Mouse (Mus musculus) limb, embryonic 13.5 days (tissue): ENCODE measurements at regions not wholly inside any gene's neighbourhood (a gene's known extent, or its start where the extent isn't known, plus 50 kb on each side); places are given as distances from the start of the nearest gene placed in this dataset.

Source experiments
- ATAC-seq: fragments of 200-750 bp; cut with Nextera tagmentation; 2 replicates; pipeline ENCODE4 v1.8.0; 2017; ENCODE audit warnings: low read depth, moderate number of reproducible peaks, moderate TSS enrichment; ENCODE audit not compliant: low FRiP score
- H3K27ac ChIP-seq: fragments of 300-500 bp; sonication (generic); 2 replicates; pipeline ENCODE4 v1.5.1; 2015; ENCODE audit warnings: inconsistent platforms, mild to moderate bottlenecking, moderate library complexity
- H3K27me3 ChIP-seq: fragments of 300-500 bp; sonication (generic); 2 replicates; pipeline ENCODE4 v1.6.1; 2015; ENCODE audit warnings: mild to moderate bottlenecking, inconsistent platforms
- H3K36me3 ChIP-seq: fragments of 300-500 bp; sonication (generic); 2 replicates; pipeline ENCODE4 v1.6.1; 2015; ENCODE audit warnings: inconsistent platforms, mild to moderate bottlenecking, moderate library complexity
- H3K4me1 ChIP-seq: fragments of 300-500 bp; sonication (generic); 2 replicates; pipeline ENCODE4 v1.6.1; 2015; ENCODE audit warnings: inconsistent platforms
- H3K4me2 ChIP-seq: fragments of 300-500 bp; sonication (generic); replicated peaks from 2 replicates; pipeline ENCODE4 v1.6.1; 2015; ENCODE audit warnings: inconsistent platforms, mild to moderate bottlenecking, moderate library complexity
- H3K4me3 ChIP-seq: fragments of 300-500 bp; sonication (generic); 2 replicates; pipeline ENCODE4 v1.5.1; 2015; ENCODE audit warnings: moderate library complexity, mild to moderate bottlenecking, inconsistent platforms
- H3K9ac ChIP-seq: fragments of 300-500 bp; sonication (generic); 2 replicates; pipeline ENCODE4 v1.6.1; 2015; ENCODE audit warnings: mild to moderate bottlenecking, inconsistent platforms
- H3K9me3 ChIP-seq: fragments of 300-500 bp; sonication (generic); 2 replicates; pipeline ENCODE4 v1.6.1; 2016; ENCODE audit warnings: inconsistent platforms
- WGBS: fragments of 180-500 bp; shearing (Covaris S2); methylation state at CpG from one replicate; pipeline ENCODE4 v1.1.7; 2015; 5-methylcytosine and 5-hydroxymethylcytosine counted together

DNA sequence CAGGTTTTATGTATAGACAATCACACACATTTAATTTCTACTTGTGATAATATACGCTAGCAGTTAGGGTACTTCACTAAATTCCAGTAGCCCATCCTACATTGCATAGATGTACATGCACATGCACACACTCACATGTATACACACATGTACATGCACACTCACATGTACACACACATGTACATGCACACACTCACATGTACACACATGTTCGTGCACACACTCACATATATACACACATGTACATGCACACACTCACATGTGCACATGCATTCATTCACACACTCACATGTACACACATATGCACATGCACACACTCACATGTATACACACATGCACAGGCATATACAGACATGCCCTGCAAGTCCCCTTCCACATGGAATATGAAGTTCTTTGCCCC, 326.8 kb downstream of the Tns1 start:
- Histone ChIP-seq H3K27ac (peak overlapping the region; percentile 82; the same call in 1 of the 2 replicates), H3K9me3 (no peaks in the 10 kb centered on the region), H3K4me3 (no peak overlapping the region), H3K4me1 (peaks cover 23% of the 10 kb centered on the region), H3K4me2 (no peak overlapping the region), H3K36me3 (no peaks in the 10 kb centered on the region), H3K9ac (0 out of 2 replicates have a peak overlapping the region, but pooled peaks have one; percentile 19), H3K27me3 (no peaks in the 10 kb centered on the region)
- no peak for ATAC-seq
- 89% methylated on average over 2 of the region's 2 CpGs for WGBS

DNA sequence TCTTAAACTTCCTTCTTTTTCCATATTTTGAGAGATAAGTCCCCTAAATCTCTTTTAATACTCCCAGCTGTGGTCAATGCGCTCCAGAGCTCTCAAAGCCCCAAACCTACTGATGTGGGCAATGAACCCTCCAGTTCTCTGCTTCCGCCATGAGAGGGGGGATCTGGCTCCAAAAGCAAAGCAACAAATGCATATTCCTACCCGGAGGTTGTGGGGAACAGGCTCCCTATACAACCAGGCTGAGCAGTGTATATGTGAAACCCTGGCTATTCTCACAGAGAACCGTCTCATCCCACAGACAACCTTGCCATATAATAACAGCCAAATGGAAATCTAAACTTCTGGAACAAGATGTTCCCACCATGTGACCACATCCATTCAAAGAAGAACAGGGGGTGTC, 330.4 kb downstream of the Tns1 start:
- WGBS = 73% methylated on average over 4 of the region's 4 CpGs
- H3K4me2 ChIP-seq = no peak overlapping the region

DNA sequence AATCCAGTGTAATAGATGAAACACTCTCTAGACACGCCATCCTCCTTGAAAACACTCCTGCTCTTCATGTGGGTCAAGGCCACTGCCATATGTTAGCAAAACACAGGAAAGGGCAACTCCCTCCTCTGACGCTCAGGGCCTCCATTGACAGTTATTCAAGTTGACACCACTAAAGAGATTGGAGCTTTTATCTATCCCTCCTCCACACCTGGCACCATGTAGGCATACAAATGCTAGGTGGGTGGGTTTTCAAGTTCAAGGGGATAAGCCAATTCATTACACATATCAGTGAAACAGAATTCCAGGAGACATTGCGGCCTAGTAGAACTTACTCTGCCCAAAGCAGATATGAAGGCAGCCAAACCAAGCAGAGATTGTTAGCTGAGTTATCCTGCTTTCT, 331.0 kb downstream of the Tns1 start:
- Histone ChIP-seq H3K27ac (no peak overlapping the region), H3K4me1 (peaks cover 15% of the 10 kb centered on the region), H3K27me3 (no peaks in the 10 kb centered on the region), H3K9ac (no peak overlapping the region), H3K4me3 (no peak overlapping the region), H3K4me2 (no peak overlapping the region), H3K9me3 (no peaks in the 10 kb centered on the region), H3K36me3 (no peaks in the 10 kb centered on the region)
- 84% methylated on average over 3 of the region's 3 CpGs for WGBS
- no peak for ATAC-seq

More for the DNA sequence above, 330.4 kb downstream of the Tns1 start:
- no peaks in the 10 kb centered on the region for H3K27me3 ChIP-seq
- H3K4me3 ChIP-seq = no peak overlapping the region
- H3K4me1 ChIP-seq = peaks cover 15% of the 10 kb centered on the region
- H3K9ac ChIP-seq = no peak overlapping the region
- H3K36me3 ChIP-seq = no peaks in the 10 kb centered on the region
- H3K27ac ChIP-seq = no peak overlapping the region
- H3K9me3 ChIP-seq = no peaks in the 10 kb centered on the region
- ATAC-seq = no peak

DNA sequence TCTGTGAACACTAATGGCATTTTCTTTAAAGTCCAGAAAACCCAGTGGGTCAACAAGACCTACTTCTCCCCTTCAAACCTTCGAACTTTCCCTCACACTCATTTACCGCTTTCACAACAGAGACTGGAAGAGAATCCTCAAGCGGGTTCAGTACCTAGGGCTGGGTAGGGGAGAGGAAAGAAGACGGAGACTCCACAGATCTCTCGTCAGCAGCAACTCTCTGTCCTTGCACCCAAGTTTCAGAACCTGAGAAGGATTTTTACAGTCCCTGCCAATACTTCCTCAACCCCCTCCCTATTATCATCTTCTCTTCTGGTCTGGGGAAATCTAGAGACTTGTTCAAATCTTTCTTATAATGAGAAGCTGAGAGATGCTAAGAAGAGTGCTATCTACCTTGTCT, 331.9 kb downstream of the Tns1 start:
- 91% methylated on average over 5 of the region's 5 CpGs for WGBS
- H3K4me2 ChIP-seq = no peak overlapping the region
- no peak overlapping the region for H3K27ac ChIP-seq
- no peak for ATAC-seq
- peaks cover 9% of the 10 kb centered on the region for H3K4me1 ChIP-seq
- H3K9ac ChIP-seq = no peak overlapping the region
- no peaks in the 10 kb centered on the region for H3K36me3 ChIP-seq
- no peak overlapping the region for H3K4me3 ChIP-seq
- no peaks in the 10 kb centered on the region for H3K27me3 ChIP-seq
- no peaks in the 10 kb centered on the region for H3K9me3 ChIP-seq

DNA sequence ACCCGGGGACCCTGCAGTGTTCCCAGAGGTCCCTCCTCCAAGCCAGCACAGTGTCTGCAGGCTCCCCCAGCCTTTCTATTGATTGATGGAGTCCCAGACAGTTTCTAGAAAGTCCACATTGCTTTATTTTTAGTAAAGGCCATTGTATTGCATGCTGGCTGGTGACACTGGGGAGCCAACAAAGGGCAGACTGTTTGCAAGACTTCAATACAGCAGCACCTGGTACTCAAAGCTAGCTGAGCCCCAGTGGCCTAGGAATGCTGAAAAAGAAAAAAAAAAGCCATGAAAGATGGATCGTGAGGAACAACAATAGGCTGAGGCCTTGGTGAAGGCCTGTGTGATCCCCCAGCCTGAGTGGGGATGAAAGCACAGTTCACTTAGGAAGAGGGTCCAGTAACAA, 336.6 kb downstream of the Tns1 start:
- H3K9ac ChIP-seq = no peak overlapping the region
- no peak overlapping the region for H3K4me3 ChIP-seq
- H3K27ac ChIP-seq = no peak overlapping the region
- no peak for ATAC-seq
- 60% methylated on average over 2 of the region's 2 CpGs for WGBS
- H3K9me3 ChIP-seq = no peaks in the 10 kb centered on the region
- no peaks in the 10 kb centered on the region for H3K27me3 ChIP-seq
- no peaks in the 10 kb centered on the region for H3K4me1 ChIP-seq
- H3K4me2 ChIP-seq = no peak overlapping the region
- H3K36me3 ChIP-seq = no peaks in the 10 kb centered on the region

DNA sequence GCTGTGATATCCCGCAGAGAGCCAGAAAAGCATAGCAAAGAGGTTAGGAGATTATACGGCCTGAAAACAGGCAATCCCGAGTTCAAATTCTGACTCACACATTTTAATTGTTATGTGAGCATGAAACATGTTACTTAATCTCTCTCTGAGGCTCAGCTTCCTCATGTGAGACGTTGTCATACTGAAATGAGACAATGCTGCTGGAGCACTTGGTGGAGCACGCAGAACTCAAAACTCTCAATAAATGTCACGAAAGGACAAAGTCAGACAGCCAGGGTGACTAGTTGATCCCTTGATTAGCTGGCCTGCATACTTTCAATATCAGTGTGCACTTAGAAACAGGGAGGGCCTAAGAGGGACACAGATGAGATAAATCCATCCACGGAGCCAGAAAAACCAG, 337.0 kb downstream of the Tns1 start:
- no peak overlapping the region for H3K27ac ChIP-seq
- no peak overlapping the region for H3K4me2 ChIP-seq
- H3K4me1 ChIP-seq = no peaks in the 10 kb centered on the region
- H3K4me3 ChIP-seq = no peak overlapping the region
- no peaks in the 10 kb centered on the region for H3K27me3 ChIP-seq
- 85% methylated on average over 7 of the region's 7 CpGs for WGBS
- H3K9ac ChIP-seq = no peak overlapping the region
- H3K36me3 ChIP-seq = no peaks in the 10 kb centered on the region
- no peaks in the 10 kb centered on the region for H3K9me3 ChIP-seq
- no peak for ATAC-seq

DNA sequence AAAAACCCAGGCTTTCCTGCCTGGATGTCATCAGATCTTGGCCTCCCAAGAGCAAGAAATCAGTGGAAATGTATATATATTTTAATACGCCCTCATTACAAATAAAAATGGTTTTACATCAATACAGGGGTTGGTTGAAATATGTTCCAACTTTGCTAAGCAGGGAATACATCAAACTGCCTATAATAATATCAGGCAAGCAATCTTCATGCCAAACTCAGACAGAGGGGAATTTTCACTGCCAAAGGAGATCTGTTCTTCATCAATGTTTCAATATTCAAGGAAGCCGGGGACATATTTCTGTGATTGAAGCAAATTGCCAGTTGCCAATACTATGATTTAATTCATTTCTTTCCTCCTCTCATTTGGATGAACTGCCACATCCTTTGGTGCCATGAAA, 340.9 kb downstream of the Tns1 start:
- no peaks in the 10 kb centered on the region for H3K27me3 ChIP-seq
- H3K4me3 ChIP-seq = no peak overlapping the region
- no peak overlapping the region for H3K27ac ChIP-seq
- no peak; the same call in 1 of the 2 replicates for ATAC-seq
- 78% methylated on average over 2 of the region's 2 CpGs for WGBS
- H3K9ac ChIP-seq = no peak overlapping the region
- no peaks in the 10 kb centered on the region for H3K36me3 ChIP-seq
- no peaks in the 10 kb centered on the region for H3K9me3 ChIP-seq
- H3K4me2 ChIP-seq = no peak overlapping the region
- H3K4me1 ChIP-seq = no peaks in the 10 kb centered on the region

DNA sequence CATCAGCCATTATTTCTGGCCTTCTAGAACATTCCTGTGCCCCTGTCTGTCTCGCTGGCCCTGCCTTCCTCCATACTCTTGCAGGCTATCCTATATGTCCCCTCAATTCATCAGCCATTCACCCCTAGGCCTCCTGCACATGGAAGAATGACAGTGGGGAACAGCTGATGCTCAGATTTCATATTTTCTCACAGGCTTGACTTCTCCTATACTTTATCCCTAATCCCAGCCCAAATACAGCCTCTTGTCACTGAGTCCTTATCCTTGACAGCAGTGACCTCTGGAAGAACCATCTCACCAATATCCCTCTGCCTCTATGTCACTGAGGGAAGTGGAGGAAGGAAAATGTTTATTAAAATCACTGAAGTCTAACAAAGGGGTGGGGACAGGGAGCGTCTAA, 341.4 kb downstream of the Tns1 start:
- Histone ChIP-seq H3K4me3 (no peak overlapping the region), H3K27ac (no peak overlapping the region), H3K27me3 (no peaks in the 10 kb centered on the region), H3K9ac (no peak overlapping the region), H3K4me1 (no peaks in the 10 kb centered on the region), H3K36me3 (no peaks in the 10 kb centered on the region), H3K9me3 (no peaks in the 10 kb centered on the region), H3K4me2 (no peak overlapping the region)
- ATAC-seq = no peak
- WGBS = 66% methylated on average over 2 of the region's 2 CpGs

DNA sequence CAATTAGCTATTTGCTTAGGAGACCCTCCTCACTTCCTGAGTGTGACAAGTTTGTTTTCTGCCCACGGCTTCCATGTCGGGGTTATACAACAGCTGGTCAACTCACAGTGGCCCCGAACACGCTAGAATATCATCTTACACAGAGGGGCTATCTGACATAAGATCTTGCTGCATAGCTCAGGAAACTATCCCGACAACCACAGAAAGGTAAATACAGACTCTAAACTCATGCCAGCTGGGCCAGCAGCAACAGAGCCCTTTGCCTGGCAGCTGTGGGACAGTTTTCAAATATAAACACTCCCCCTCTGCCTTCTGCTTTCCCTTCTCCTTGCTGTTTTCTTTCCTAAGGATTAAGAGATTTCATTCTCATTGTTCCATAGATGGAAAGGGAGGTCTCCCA, 352.5 kb downstream of the Tns1 start:
- no peaks in the 10 kb centered on the region for H3K4me1 ChIP-seq
- H3K9ac ChIP-seq = no peak overlapping the region
- no peaks in the 10 kb centered on the region for H3K36me3 ChIP-seq
- H3K9me3 ChIP-seq = no peaks in the 10 kb centered on the region
- WGBS = 50% methylated on average over 5 of the region's 5 CpGs
- no peak overlapping the region for H3K4me2 ChIP-seq
- no peaks in the 10 kb centered on the region for H3K27me3 ChIP-seq
- ATAC-seq = peak; percentile 59; the same call in 1 of the 2 replicates
- H3K4me3 ChIP-seq = no peak overlapping the region
- H3K27ac ChIP-seq = no peak overlapping the region

DNA sequence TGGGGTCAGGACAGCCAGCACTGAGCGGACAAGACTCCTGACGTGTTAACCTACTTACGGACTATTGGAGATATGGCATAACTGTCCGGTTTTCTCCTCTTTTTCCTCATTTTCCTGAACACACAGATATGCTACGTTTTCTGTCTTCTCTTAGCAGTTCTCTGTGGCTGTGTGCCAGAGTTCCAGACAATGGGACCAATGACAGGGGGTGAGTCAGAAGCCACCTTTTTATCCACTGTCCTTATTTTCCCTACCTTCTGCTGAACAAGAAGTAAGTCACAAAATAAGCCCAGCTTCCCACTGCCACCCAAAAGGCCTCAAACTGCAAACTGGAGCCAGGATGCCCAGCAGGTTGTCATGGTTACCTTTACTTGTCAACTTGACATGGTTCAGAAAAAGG, 353.6 kb downstream of the Tns1 start:
- ATAC-seq = no peak
- H3K36me3 ChIP-seq = no peaks in the 10 kb centered on the region
- 81% methylated on average over 5 of the region's 5 CpGs for WGBS

DNA sequence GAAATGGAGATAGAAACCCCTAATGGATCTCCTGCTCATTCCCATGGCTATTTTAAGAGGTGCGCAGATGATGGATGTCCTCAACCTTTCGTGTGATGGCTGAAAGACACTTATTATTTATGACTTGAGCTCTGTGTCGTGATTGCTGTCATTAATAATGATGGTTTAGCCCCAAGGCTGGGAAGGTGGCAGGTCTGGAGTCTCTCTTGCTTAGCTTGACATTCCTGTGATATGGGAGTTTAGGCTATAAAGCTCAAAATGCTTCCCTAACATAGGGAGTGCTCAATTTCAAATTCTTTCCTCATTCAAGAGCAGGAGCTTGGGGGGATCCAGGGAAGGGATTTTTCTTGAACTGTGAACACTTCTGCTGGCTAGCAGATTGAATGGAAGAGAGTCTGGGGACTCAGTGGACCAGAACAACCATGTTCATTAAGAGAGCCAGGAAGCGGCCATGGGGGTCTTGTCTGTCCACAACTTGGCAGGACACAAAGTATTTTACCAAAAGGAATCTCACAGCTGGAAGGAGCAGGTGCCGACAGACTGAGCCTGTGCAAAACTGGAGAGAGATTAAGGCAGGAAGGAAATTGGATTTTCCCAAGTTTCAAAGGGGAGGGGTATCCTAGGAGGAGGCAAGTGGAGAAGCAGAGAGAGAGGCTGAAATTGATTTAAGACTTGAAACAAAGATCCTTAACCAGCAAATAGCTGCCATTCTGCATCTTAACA, 359.5 kb downstream of the Tns1 start:
- Histone ChIP-seq H3K27ac (peak overlapping the region; percentile 2; the same call in 1 of the 2 replicates), H3K36me3 (no peaks in the 10 kb centered on the region), H3K9me3 (no peaks in the 10 kb centered on the region), H3K27me3 (no peaks in the 10 kb centered on the region), H3K4me2 (no peak overlapping the region), H3K4me1 (peaks cover 8% of the 10 kb centered on the region; the same call in 1 of the 2 replicates), H3K9ac (no peak overlapping the region), H3K4me3 (no peak overlapping the region)
- ATAC-seq = peak; percentile 66
- 28% methylated on average over 5 of the region's 5 CpGs for WGBS

More for the DNA sequence above, 353.6 kb downstream of the Tns1 start:
- Histone ChIP-seq H3K27me3 (no peaks in the 10 kb centered on the region), H3K9ac (no peak overlapping the region), H3K4me1 (no peaks in the 10 kb centered on the region), H3K9me3 (no peaks in the 10 kb centered on the region), H3K4me2 (no peak overlapping the region), H3K27ac (no peak overlapping the region), H3K4me3 (no peak overlapping the region)

DNA sequence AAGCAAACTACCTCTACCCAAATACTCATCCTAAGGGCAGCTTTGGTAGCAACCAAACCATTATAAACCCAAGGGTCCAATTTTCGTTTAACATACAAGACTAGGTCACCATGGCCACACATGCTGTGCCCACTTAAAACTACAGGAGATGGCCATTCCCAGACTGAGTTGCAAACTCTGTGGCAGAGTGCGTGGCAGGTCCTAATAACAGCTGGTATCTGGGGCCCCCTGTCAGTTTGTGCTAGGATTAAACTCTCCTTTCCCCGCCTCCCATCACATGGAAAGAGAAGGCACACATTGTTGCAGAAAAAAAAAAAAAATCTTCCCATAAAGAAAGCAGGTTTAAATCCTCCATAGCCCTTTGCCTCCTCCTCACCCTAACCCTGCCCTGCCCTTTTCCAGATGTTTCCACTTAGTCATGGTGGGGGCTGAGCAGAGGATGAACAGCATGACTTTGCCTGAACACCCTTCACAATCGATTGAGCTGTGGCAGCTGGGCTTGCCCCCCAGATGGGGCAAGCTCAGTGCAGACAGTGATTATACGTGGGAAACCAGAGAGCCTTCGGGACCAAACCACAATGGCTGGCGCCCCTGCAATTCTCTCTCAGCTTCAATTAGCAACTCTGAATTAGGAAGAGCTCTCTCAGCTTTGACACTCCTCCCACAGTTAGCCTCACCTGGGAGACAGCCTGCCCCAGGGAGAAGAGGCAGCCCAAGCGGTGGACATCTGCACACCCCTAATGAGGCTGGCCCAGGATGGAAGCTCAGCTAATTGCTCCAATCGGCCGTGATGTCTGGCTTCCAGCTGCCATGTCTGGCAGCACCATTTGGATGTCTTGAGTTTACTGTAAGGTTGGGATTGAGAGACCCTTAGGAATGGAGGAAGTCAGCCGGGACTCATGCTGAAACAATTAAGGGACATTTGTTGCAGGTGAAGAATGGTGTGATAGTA, 365.9 kb downstream of the Tns1 start:
- WGBS = 9% methylated on average over 11 of the region's 11 CpGs
- ATAC-seq = peak; percentile 83
- Histone ChIP-seq H3K9me3 (no peaks in the 10 kb centered on the region), H3K27ac (no peak overlapping the region), H3K4me1 (peaks cover 34% of the 10 kb centered on the region), H3K4me2 (peak overlapping the region; percentile 28), H3K27me3 (no peaks in the 10 kb centered on the region), H3K4me3 (no peak overlapping the region), H3K9ac (no peak overlapping the region), H3K36me3 (no peaks in the 10 kb centered on the region)
